Mouse (Mus musculus) spleen, adult 2 months (tissue): ENCODE results near the gene Trabd2b.

Experiments
- CTCF ChIP-seq: fragments of 200-500 bp; IDR thresholded peaks from 2 replicates; pipeline ENCODE4 v1.5.1; 2011; ENCODE audit warnings: mild to moderate bottlenecking, inconsistent platforms; ENCODE audit not compliant: insufficient read depth, insufficient read length, insufficient replicate concordance; ENCODE audit errors: extremely low read depth
- POLR2A ChIP-seq: fragments of 200-500 bp; IDR thresholded peaks from 2 replicates; pipeline ENCODE4 v1.6.1; 2011; ENCODE audit warnings: low read depth, low read length, inconsistent platforms

GRCm38 (mm10) chr4:114369591-114369990 is 36.9 kb upstream of the Trabd2b start:
- TF ChIP-seq POLR2A (no peak), CTCF (no peak)
